Mouse (Mus musculus) MEL (cell line): ENCODE results near the gene Tbc1d9b.
A peak's percentile ranks its signal among the peaks of the same experiment; 100 is the strongest.

Experiments
- CTCF ChIP-seq, 3 experiments: IDR thresholded peaks in 2 of 3; conservative IDR thresholded peaks in 1 of 3; 2 replicates each; pipeline ENCODE4 v1.5.1; 2011 to 2012; ENCODE audit warnings: low read length in 3 of 3, low read depth in 2 of 3, mild to moderate bottlenecking in 2 of 3, improper control_type of control experiment in 1 of 3, inconsistent platforms in 1 of 3, mixed read lengths in 1 of 3, moderate library complexity in 1 of 3; ENCODE audit not compliant: control insufficient read depth in 1 of 3, insufficient read depth in 1 of 3, poor library complexity in 1 of 3, severe bottlenecking in 1 of 3
- POLR2A ChIP-seq, 2 experiments: IDR thresholded peaks; 2 replicates each; pipeline ENCODE4 v1.6.1; 2011 to 2012; ENCODE audit warnings: low read length in 2 of 2, mild to moderate bottlenecking in 2 of 2, control low read depth in 1 of 2, improper control_type of control experiment in 1 of 2, low read depth in 1 of 2, moderate library complexity in 1 of 2; ENCODE audit not compliant: control insufficient read depth in 1 of 2, insufficient read depth in 1 of 2, poor library complexity in 1 of 2
- SMC3 ChIP-seq: IDR thresholded peaks from 2 replicates; pipeline ENCODE4 v1.6.1; 2011; ENCODE audit warnings: low read depth, low read length, improper control_type of control experiment

- no peak for TF ChIP-seq POLR2A (IDR thresholded peaks at IDR 0.05; ENCODE audit: control insufficient read depth in 1 of 2, insufficient read depth in 1 of 2, low read depth in 1 of 2, low read length in 2 of 2, poor library complexity in 1 of 2)
- peak; percentile 94 for TF ChIP-seq SMC3
- TF ChIP-seq CTCF (IDR thresholded peaks at IDR 0.05 in 2 of 3, conservative IDR thresholded peaks at IDR 0.05 in 1 of 3; ENCODE audit: control insufficient read depth in 1 of 3, insufficient read depth in 1 of 3, low read depth in 2 of 3, low read length in 3 of 3, poor library complexity in 1 of 3, severe bottlenecking in 1 of 3) = peak; percentile 95 to 99 (median 98)
Observed at GRCm38 (mm10) chr11:50161578-50162304, 30.5 kb downstream of the Tbc1d9b start.
